Mouse (Mus musculus) thymus, adult 2 months (tissue): ENCODE data around the gene Snd1.

Experiments
- CTCF ChIP-seq: fragments of 200-500 bp; IDR thresholded peaks from 2 replicates; pipeline ENCODE4 v1.5.1; 2012; ENCODE audit warnings: mild to moderate bottlenecking, control low read depth, low read length, moderate library complexity, borderline replicate concordance; ENCODE audit not compliant: control insufficient read depth, poor library complexity, insufficient read depth; ENCODE audit errors: extremely low read depth
- POLR2A ChIP-seq: fragments of 200-500 bp; IDR thresholded peaks from 2 replicates; pipeline ENCODE4 v1.6.1; 2012; ENCODE audit warnings: mild to moderate bottlenecking, low read length, control low read depth, moderate library complexity; ENCODE audit not compliant: control insufficient read depth, poor library complexity, insufficient read depth; ENCODE audit errors: extremely low read depth

DNA sequence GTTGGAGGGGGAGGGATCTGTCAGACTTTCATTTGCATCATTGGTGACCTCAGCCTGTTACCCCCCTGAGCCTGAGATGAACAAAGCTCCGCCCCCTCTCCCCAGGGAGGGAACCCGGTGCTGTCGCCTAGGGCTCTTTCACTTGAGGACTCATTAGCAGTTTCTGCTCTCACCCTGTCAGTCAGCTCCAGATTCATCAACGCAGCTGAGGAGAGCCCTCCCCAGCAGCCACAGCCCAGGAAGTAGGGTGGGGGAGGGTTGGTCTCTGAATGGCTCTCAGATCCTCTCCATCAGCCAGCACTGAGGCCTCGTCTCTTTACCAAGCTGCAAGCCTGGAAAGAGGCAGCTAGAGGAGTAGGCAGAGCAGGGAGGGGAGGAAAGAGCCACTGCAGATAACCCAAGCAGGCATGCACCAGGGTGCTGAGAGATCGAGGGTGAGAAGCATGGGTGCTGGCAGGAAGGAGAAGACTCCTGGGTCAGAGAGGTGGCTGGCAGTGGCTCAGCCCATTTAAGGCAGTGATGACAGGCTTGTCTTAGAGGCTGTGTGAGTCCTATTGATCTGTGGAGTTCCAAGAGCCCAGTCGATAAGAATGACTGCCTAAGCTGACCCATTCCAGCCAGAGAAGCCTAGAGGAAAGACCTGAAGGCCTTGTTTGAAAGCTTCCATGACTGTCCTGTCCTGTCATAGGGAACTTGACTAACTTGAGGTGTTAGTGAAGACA is 403.2 kb downstream of the Snd1 start:
- no peak for TF ChIP-seq CTCF
- TF ChIP-seq POLR2A = no peak
